Mouse (Mus musculus): ENCODE measurements around the gene Slc22a13.
A peak's percentile ranks its signal among the peaks of the same experiment; 100 is the strongest.
"Not testable (repeated sequence)": the region's sequence is repeated elsewhere in the genome, so short reads cannot be mapped to it uniquely, and the experiment has no call there.

Slc22a13 gene

GRCm38 (mm10) chr9:119208998-119209397 is at the start of gene Slc22a13:
Slc22a13 (minus strand) TSS chr9:119209098.
- no peak for DNase-seq

DNA sequence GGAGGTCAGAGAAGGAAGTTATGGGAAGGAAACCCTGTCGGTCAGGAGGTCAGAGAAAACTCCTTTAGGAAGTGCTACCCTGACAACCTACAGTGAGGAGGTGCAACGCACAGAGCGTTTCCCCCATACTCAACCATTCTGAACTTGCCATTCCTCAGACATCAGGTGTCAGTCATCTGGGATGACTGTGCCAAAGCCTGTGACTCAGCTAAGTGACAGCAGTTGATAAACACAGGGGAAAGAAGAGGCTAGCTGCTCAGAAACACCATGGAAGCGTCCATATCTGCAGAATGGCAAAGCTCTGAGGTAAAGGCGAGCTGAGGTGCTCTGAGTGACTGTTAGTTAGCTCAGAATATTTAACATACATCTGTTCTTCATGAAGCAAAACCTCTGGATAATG is 49.2 kb upstream of the Slc22a13 start:
- DNase-seq, result no peak

GRCm38 (mm10) chr9:119256161-119256560 is 47.3 kb upstream of the Slc22a13 start:
- no peak for DNase-seq

GRCm38 (mm10) chr9:119255096-119255495 is 46.2 kb upstream of the Slc22a13 start:
- DNase-seq, result no peak

GRCm38 (mm10) chr9:119254187-119254586 is 45.3 kb upstream of the Slc22a13 start:
- DNase-seq, result no peak

- DNase-seq, result peak; percentile 24
Measured at GRCm38 (mm10) chr9:119247996-119248395, 39.1 kb upstream of the Slc22a13 start.

GRCm38 (mm10) chr9:119246826-119247225 is 37.9 kb upstream of the Slc22a13 start:
- DNase-seq, result no peak

DNA sequence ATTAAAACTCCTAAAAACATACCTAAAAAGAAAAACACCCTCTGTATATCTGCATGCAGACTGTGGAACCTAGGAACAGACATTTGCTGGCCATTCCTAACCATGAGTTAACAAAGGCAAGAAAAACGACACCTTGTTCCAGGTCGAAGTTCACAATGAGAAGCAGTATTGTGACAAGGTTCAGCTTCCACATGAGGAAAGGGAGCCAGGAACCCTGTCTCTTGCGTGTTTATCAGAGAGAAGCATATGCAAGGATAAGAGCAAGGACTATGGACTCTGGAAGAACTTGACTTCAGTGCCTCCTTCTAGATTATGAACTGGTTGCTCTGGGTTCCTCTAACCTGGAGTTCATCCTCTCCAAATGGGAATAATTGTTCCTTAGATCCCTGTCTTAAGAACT is 35.1 kb upstream of the Slc22a13 start:
- DNase-seq, result no peak

GRCm38 (mm10) chr9:119241169-119241865 is 32.4 kb upstream of the Slc22a13 start:
- no peak for DNase-seq

GRCm38 (mm10) chr9:119240286-119240997 is 31.5 kb upstream of the Slc22a13 start:
- DNase-seq, result no peak

DNA sequence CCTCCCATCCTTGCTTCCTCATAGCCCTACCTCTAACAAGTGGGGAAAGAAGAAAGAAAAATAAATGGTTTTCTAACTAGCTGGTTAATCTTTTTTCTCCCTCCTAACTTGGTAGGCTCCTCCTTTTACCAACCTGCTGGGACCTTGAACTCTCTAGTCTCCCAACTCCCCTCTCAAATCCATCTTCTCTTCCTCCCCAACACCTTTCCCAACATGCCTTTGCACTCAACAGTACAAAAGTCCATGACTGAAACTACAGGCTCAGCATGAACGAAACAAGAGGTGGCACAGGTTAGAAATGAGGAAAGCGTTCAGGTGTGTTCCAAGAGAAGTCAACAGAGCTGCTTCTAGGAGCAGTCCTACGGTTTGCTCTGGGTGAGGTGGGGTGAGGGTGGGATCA is 30.4 kb upstream of the Slc22a13 start:
- no peak for DNase-seq

DNA sequence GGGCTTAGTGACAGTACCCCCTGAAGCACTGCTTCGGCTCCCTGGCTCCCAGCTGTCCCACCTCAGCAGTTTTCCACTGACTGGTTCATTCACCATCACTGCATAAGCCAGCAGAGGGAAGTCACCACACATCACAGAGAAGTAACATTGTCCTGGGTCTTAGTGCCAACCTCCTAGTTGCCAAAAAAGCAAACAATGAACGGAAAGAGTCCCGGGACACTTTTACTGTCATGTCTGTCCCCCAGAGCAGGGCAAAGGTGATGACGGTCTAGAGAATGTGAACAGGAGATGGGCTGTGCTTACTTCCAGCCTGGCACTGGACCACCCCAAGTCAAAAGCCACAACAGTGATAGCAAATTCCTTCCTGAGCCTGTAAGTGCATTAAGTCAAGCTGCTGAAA is 29.9 kb upstream of the Slc22a13 start:
- no peak for DNase-seq

DNA sequence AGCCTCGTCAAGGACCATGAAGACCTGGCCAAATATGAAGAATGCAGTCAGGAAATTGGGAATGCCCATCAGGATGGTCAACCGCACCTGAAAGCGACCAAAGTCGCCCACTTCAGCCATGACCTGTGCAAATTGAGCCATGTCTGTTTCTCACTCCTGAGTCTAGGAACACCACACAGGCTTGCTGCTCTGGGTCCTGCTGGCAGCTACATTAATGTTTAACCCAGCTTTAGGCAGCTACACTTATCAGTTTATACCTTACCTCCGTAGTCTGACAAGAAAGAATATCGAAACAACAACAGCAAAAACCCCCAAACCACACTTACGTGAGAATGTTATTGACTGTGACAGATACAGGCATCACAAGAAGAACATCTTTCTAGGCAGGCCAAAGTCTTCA is 22.7 kb upstream of the Slc22a13 start:
- DNase-seq, result no peak

DNA sequence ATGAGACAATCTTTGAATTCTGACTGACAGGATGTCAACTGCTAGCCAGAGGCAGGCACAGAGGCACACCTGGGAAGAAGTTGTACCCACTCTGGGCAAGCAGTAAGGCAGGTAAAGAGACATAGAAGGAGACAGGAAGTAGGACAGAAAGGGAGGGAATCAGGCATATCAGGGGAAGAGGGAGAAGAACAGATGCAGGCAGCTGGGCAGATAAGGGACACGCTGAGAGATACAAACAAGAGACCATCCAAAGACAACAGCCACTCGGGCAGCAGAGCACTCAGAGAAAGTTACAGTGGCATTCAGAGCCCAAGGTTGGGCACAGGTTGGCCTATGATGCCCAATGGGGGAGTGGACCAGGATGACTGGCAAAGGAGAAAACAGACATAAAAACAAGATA is 21.9 kb upstream of the Slc22a13 start:
- no peak for DNase-seq

DNA sequence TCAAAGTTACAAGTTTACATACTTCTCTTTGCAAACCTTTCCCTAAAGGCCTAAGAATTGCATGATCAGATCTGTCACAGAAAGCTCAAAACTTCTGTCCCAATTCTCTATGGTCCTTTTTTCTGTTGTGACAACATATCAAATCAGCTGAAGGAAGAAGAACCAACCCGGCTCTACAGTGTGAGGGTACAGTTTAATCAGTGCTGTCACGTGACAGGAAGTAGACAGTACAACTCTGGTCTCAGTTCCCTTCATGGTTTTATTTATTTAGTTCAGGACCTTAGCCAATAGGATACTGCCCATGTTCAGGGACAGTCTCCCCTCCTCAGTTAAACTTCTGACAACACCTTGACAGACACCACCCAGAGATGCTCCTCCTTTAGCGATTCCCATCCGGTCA is 11.4 kb upstream of the Slc22a13 start:
- no peak for DNase-seq

GRCm38 (mm10) chr9:119219667-119220066 is 10.8 kb upstream of the Slc22a13 start:
- no peak for DNase-seq

DNA sequence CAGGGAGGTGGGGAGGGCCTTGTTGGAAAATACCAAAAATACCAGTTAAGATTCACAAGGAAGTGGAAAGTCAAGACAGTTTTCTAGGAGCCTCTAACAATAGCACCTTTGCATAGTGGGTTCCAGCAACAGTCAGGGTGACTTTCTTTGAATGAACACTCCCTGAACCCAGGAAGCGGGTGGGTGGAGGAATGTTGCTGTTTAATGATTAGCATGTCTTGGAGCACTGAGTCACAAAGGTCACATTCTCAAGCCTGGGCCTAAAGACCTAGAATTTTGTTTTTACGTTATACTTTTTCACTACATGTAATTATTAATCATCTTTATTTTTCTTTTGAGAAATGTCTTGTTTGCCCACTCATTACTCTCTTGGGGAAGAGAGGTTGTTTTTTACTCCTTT is 6.4 kb upstream of the Slc22a13 start:
- DNase-seq, result not testable (repeated sequence)

GRCm38 (mm10) chr9:119214601-119215000 is 5.7 kb upstream of the Slc22a13 start:
- no peak for DNase-seq

GRCm38 (mm10) chr9:119212996-119213395 is 4.1 kb upstream of the Slc22a13 start:
- DNase-seq, result no peak

DNA sequence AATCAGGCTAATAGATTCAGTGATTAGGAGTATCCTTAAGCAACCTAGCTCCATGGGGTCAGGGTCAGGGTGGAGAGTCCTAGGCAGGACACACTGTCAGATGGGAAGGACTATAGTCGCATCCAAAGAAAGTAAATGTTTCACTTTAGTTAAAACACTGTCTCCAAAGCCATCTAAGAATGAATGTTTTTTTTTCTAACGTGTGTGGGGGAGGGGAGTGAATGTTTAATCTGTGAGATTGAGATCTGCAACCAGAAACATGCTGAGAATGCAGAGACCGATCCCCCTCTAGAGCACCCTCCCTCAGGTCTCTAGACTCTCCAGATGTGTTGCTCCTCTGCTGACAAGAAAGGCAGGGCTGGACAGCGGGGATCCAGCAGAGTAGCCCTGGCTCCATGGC is 1.8 kb downstream of the Slc22a13 start:
- no peak for DNase-seq

GRCm38 (mm10) chr9:119206666-119207065 is 2.2 kb downstream of the Slc22a13 start:
- no peak for DNase-seq

DNA sequence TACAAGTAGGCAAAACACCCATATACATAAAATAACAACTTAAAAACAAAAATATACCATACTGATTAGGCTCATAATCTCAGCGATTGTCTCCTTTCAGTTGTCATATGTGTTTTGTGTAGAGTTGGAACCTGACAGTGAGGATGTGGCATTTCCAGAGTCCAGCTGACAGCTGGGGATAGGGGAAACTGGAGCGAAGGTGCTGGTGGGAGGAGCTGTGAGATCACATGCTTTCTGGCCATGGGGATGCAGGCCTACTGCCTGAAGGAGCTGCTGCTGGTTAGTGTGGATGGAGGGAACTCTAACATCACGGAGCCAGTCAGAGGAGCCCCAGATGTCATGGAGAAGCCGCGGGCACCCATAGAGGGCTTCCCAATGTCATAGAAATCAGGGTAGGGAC is 3.1 kb downstream of the Slc22a13 start:
- no peak for DNase-seq

DNA sequence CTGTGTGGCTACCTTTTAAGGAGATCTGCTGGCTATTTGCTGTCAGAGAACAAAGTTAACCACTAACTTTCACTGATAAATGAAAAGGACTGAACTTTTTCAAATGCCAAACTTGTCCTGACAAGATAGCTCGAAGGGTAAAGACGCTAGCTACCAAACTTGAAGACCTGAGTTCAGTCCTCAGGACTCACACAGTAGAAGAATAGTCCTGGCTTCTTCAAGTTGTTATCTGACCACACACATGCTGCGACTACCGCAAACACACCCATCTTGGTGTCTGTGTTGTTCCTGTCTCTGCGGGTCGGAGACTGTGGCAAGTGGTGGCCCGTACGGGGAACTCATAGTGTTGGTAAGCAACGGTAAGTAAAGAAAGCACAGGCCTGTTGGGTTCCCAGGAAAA is 5.3 kb downstream of the Slc22a13 start:
- no peak for DNase-seq

DNA sequence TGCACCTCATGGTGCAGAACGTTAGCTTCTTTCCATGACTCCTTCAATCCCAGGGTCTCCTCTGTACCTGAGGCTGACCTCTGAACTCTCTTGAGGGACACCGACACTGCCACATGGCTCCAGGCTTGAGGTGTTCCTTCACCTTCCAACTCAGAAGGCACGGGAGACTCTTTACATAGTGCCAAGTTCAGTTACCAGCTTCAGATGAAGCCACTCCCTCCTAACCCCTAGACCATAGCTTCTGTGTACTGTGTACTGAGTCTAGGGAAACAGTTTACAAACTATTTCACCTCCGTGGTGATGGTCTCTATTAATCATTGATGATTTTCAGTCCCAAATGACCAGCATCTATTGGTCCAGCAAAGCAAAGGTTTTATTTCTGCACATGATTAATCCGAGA is 7.2 kb downstream of the Slc22a13 start:
- DNase-seq, result no peak

All from thymus, postnatal 14 days (tissue).